Mouse (Mus musculus) embryonic facial prominence, embryonic 14.5 days (tissue): ENCODE data around the gene A630076J17Rik. TPM values are rescaled to one million over a fixed set of nuclear protein-coding genes. Genes with fewer than 3 reads are reported as not detected.
A peak's percentile ranks its signal among the peaks of the same experiment; 100 is the strongest.

Experiments used
- ATAC-seq: fragments of 200-750 bp; cut with Nextera tagmentation; 2 replicates; pipeline ENCODE4 v1.8.0; 2017; ENCODE audit warnings: low read depth, moderate number of reproducible peaks, moderate TSS enrichment
- DNase-seq: peaks from one replicate; pipeline ENCODE4 v3.0.0-alpha.2; 2015; ENCODE audit warnings: low spot score
- H3K27ac ChIP-seq: fragments of 300-500 bp; sonication (generic); replicated peaks from 2 replicates; pipeline ENCODE4 v1.5.1; 2014; ENCODE audit warnings: low read depth, mild to moderate bottlenecking, low read length, moderate library complexity
- H3K27me3 ChIP-seq: fragments of 300-500 bp; sonication (generic); replicated peaks from 2 replicates; pipeline ENCODE4 v1.6.1; 2014; ENCODE audit warnings: low read length; ENCODE audit not compliant: control insufficient read depth, insufficient read depth
- H3K36me3 ChIP-seq: fragments of 300-500 bp; sonication (generic); 2 replicates; pipeline ENCODE4 v1.6.1; 2014; ENCODE audit warnings: low read length, mixed read lengths; ENCODE audit not compliant: control insufficient read depth, insufficient read depth
- H3K4me1 ChIP-seq: fragments of 300-500 bp; sonication (generic); 2 replicates; pipeline ENCODE4 v1.6.1; 2014; ENCODE audit warnings: antibody characterized with exemption, low read length; ENCODE audit not compliant: control insufficient read depth, insufficient read depth
- H3K4me2 ChIP-seq: fragments of 300-500 bp; sonication (generic); 2 replicates; pipeline ENCODE4 v1.6.1; 2014; ENCODE audit warnings: low read depth, mild to moderate bottlenecking, low read length, moderate library complexity, mixed read lengths
- H3K4me3 ChIP-seq: fragments of 300-500 bp; sonication (generic); 2 replicates; pipeline ENCODE4 v1.5.1; 2014; ENCODE audit warnings: low read depth, mild to moderate bottlenecking, low read length
- H3K9ac ChIP-seq: fragments of 300-500 bp; sonication (generic); 2 replicates; pipeline ENCODE4 v1.6.1; 2014; ENCODE audit warnings: low read depth, mild to moderate bottlenecking, low read length, moderate library complexity, mixed read lengths
- H3K9me3 ChIP-seq: fragments of 300-500 bp; sonication (generic); 2 replicates; pipeline ENCODE4 v1.6.1; 2016; ENCODE audit warnings: low read length; ENCODE audit not compliant: control insufficient read depth
- WGBS: fragments of 180-500 bp; shearing (Covaris S2); extraction: QIAGEN DNeasy Blood & Tissue Kit; methylation state at CpG from one replicate; pipeline ENCODE4 v1.1.7; 2014; 5-methylcytosine and 5-hydroxymethylcytosine counted together
- polyA plus RNA-seq: library from polyadenylated mRNA; unstranded; fragments of >200 nt; fragmentation: Nextera tagmentation; extraction: Ambion mirVana; gene quantifications from 2 replicates; pipeline ENCODE4 v1.2.1, GENCODE M21; 2014

Gene A630076J17Rik
- polyA plus RNA-seq, 1 experiment from 2014 or later, result not detected

DNA sequence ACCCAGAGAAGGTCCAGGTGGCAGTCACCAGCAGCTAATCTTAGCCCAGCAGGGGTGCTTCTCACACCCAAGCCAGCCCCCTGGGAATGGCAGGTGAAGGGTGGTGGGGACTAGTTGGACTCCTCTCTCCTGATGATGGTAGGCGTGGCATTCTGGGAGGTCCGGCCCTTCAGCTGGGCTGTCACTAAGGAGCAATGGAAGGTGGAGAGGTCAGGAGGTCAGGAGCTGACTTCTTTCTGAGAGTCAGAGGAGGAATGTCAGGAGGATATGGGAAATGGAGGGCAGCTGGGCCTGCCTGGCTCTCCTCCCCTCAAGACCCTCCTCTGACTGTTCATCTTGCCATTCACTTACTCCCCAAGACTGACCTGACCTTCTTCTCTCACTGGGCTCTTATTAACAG, 7.6 kb downstream of the A630076J17Rik start:
- no peak overlapping the region for H3K9ac ChIP-seq

DNA sequence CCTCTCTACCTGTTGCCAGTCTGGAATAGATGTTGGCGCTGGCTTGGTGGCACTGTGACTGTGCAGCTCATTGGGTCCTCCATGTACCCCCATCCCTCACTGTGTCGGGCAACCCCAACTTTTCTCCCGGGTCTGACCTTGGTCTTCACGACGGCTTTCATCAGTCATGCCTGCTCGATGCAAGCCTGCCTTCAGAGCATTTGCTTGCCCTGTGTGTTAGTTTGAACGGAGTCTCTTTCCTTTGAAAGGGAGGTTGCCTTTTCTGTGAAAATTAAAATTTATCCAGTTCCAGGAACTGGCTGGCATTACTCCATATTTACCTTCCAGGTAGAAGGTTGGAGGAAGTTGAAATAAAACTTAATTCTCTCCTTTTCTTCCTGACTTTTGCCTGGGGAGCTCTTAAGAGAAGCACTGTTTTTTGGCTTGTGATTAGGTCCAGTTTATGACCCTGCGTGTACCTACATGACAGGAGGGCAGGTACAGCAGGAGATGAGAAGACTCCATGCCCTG, 8.1 kb downstream of the A630076J17Rik start:
- Histone ChIP-seq H3K9me3 (no peaks in the 10 kb centered on the region), H3K9ac (no peak overlapping the region), H3K4me3 (no peak overlapping the region), H3K27me3 (no peaks in the 10 kb centered on the region), H3K36me3 (no peaks in the 10 kb centered on the region), H3K27ac (no peak overlapping the region), H3K4me2 (no peak overlapping the region), H3K4me1 (no peaks in the 10 kb centered on the region)
- WGBS, result 87% methylated on average over 8 of the region's 8 CpGs
- DNase-seq (no peak), ATAC-seq (no peak)

More for the DNA sequence above, 7.6 kb downstream of the A630076J17Rik start:
- H3K4me3 ChIP-seq, result no peak overlapping the region
- H3K27me3 ChIP-seq, result no peaks in the 10 kb centered on the region
- H3K9me3 ChIP-seq, result no peaks in the 10 kb centered on the region
- WGBS, result 55% methylated on average over 2 of the region's 2 CpGs
- ATAC-seq (no peak), DNase-seq (no peak)
- no peak overlapping the region for H3K4me2 ChIP-seq
- H3K36me3 ChIP-seq, result no peaks in the 10 kb centered on the region
- H3K27ac ChIP-seq, result no peak overlapping the region
- H3K4me1 ChIP-seq, result no peaks in the 10 kb centered on the region

DNA sequence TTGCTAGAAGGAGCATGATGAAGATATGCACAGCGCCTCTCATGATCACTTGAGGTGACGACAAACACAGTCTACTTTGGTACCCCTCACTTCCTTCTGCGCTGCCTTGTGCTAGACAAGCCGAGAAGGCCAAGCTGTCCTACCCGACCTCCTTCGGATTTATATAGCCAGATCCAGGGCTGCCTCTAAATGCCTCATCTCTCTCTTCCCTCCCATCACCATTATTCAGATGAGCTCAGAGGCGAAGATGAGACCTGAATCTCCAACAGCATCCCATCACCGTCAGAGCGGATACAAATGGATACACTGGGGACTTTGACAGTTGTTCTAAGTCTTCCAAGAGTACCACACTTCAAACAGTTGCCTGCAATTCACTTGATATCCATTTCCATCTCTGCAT, 9.2 kb downstream of the A630076J17Rik start, which contains the start of gene Prok1:
Gene Prok1 (minus strand): TSS at position 101 of the 400 bp plus-strand sequence.
- Histone ChIP-seq H3K27ac (no peak within 1 kb of the TSS), H3K9me3 (no peaks in the 10 kb centered on the region), H3K9ac (no peak within 1 kb of the TSS), H3K36me3 (no peaks in the 10 kb centered on the region), H3K4me1 (no peaks in the 10 kb centered on the region), H3K27me3 (no peaks in the 10 kb centered on the region), H3K4me2 (no peak within 1 kb of the TSS), H3K4me3 (no peak within 1 kb of the TSS)
- ATAC-seq (no peak), DNase-seq (no peak)
- WGBS, result 81% methylated on average over 9 of the region's 9 CpGs

DNA sequence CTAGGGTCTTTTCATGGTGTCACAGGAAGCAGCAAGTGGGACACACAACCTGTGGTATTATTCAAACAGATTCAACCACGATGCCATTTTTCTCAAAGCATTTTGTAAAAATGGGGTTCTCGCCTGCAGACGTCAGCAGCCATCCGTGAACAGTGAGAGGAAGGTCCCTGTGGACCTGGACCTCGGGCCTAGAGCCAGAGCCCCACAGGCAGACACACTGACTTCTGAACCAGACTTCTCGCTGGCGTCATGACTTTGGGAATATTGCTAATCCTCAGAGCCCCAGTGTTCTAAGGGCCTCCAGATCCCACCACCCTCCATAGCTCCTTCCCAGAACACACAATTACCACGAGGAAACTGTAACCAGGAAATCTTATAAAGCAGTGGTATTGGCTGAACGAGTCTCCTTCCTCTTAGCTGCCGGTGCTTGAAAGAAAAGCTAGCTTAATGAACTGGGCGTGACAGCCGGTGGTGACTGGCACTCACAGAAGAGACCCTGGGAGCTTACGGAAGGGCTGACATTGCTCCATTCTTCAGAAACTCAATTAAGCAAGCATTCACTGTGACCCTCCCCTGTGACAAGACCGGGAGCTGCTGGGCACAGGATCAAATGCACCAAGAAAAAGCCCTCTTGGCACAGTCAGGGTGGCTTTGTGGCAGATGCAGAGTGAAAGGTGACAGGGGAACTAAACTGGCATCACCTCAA, 11.1 kb downstream of the A630076J17Rik start:
- Histone ChIP-seq H3K4me3 (no peak overlapping the region), H3K4me2 (no peak overlapping the region), H3K27me3 (no peaks in the 10 kb centered on the region), H3K4me1 (no peaks in the 10 kb centered on the region), H3K9ac (no peak overlapping the region), H3K36me3 (no peaks in the 10 kb centered on the region), H3K27ac (no peak overlapping the region), H3K9me3 (no peaks in the 10 kb centered on the region)
- WGBS, result 43% methylated on average over 14 of the region's 14 CpGs
- ATAC-seq (0 out of 2 replicates have a peak, but pooled peaks have one; percentile 9), DNase-seq (no peak)

DNA sequence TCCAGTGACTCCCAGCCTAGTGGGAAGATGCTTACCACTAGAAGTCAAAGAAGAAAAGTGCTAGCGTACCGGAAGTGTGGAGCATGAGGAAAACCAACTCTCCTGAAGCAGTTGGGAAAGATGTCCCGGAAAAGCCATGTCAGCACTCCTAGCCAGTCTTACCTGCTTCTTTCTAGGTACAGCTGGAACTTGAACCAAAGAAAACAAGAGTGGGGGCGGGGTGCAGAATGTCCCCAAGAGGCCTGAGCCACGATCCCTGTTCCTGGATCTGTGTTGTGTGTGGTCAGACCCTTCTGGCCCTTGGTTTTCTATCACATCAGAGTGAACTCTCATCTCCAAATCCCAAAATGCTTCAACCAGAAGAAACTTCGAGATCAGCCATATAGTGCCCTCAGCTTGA, 16.5 kb downstream of the A630076J17Rik start:
- no peaks in the 10 kb centered on the region for H3K9me3 ChIP-seq
- H3K27ac ChIP-seq, result no peak overlapping the region
- no peak overlapping the region for H3K9ac ChIP-seq
- 62% methylated on average over 6 of the region's 6 CpGs for WGBS
- no peak overlapping the region for H3K4me2 ChIP-seq
- DNase-seq (no peak), ATAC-seq (no peak)
- H3K4me3 ChIP-seq, result no peak overlapping the region
- H3K27me3 ChIP-seq, result no peaks in the 10 kb centered on the region
- H3K4me1 ChIP-seq, result no peaks in the 10 kb centered on the region
- H3K36me3 ChIP-seq, result no peaks in the 10 kb centered on the region

DNA sequence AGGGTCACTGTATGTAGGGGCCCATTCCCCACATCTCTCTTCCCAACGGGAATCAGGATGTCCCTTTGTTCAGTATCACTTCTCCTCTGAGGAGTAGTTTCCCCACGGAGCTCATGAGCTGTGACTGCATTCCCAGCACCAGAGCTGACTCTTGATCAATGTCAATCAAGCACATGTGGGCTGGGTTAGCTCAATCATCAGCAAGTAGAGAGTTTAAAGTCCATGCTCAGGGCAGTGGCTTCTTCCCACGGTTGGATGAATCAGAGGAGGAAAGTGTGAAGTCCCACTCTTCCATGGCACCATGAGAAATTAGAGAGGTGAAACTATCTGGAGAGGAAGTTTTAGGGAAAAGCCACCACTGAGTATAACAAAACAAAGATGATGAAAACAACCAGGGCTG, 18.6 kb downstream of the A630076J17Rik start:
- H3K4me3 ChIP-seq, result no peak overlapping the region
- no peak for DNase-seq
- H3K36me3 ChIP-seq, result no peaks in the 10 kb centered on the region
- no peak overlapping the region for H3K9ac ChIP-seq
- 50% methylated on average over 3 of the region's 3 CpGs for WGBS
- H3K27ac ChIP-seq, result no peak overlapping the region
- no peak overlapping the region for H3K4me2 ChIP-seq
- no peaks in the 10 kb centered on the region for H3K27me3 ChIP-seq
- H3K4me1 ChIP-seq, result no peaks in the 10 kb centered on the region
- H3K9me3 ChIP-seq, result no peaks in the 10 kb centered on the region
- no peak for ATAC-seq

DNA sequence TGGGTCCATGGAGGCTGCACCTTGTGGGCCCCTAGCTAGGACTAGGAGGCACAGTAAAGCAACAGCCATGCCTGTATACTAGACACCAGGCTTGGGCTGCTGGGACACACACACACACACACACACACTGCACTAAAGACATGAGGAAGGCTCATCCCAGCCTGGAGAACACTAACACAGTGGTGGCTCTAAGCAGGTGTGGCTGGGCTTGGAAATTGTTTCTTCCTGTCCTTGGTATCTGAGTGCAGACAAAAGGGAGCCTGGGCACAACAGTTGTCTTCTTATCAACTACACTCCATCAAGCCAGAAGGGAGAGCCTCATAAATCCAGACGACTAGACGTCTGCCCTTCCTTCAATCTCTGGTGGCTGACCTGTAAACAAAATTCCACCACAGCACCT, 19.9 kb downstream of the A630076J17Rik start:
- no peak overlapping the region for H3K4me3 ChIP-seq
- no peak overlapping the region for H3K9ac ChIP-seq
- ATAC-seq (no peak), DNase-seq (no peak)
- no peak overlapping the region for H3K4me2 ChIP-seq
- H3K4me1 ChIP-seq, result no peaks in the 10 kb centered on the region
- no peaks in the 10 kb centered on the region for H3K27me3 ChIP-seq
- H3K9me3 ChIP-seq, result no peaks in the 10 kb centered on the region
- H3K27ac ChIP-seq, result no peak overlapping the region
- no peaks in the 10 kb centered on the region for H3K36me3 ChIP-seq
- WGBS, result 48% methylated on average over 2 of the region's 2 CpGs

DNA sequence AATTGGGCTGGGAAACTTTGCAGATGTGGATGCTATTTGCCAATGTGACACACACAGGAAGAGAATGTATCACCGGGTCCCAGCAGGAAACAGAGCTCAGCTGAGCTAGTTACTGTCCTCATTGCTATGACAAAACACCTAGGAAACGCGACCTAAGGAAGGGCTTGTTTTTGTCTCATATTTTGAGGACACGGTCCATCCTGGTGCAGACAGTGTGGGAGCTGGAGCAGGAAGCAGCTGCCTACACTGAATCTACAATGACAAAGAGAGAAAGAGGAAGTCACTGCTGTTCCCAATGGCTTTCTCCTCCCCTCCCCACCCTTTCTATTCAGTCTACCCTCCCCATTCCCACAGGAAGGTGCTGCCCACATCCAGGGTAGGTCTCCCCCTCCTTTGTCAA, 21.6 kb downstream of the A630076J17Rik start:
- Histone ChIP-seq H3K4me1 (no peaks in the 10 kb centered on the region), H3K27me3 (no peaks in the 10 kb centered on the region), H3K4me2 (no peak overlapping the region), H3K9ac (no peak overlapping the region), H3K27ac (no peak overlapping the region), H3K36me3 (no peaks in the 10 kb centered on the region), H3K9me3 (no peaks in the 10 kb centered on the region), H3K4me3 (no peak overlapping the region)
- no peak for ATAC-seq
- DNase-seq, result no peak
- WGBS, result 65% methylated on average over 4 of the region's 4 CpGs

DNA sequence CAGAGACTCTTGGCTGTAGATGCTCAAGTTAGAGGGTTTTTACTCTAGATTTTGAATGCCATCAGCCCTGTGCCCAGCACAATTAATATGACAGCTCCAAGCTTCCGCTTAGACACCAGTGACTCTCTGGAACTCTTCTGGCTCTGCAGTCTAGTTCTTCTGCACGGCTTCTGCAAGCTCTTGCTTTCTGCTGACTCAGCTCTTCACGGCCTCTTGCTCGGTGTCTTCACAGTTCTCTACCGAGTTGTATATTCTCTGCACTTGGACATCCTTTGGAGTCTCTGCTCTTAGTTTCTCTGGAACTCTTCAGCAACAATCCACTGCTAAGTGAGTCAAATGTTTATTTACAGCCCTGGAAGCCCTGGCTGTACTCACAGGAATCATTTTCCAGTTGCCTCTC, 23.5 kb downstream of the A630076J17Rik start:
- Histone ChIP-seq H3K27me3 (no peaks in the 10 kb centered on the region), H3K9ac (no peak overlapping the region), H3K27ac (no peak overlapping the region), H3K4me2 (no peak overlapping the region), H3K36me3 (no peaks in the 10 kb centered on the region), H3K9me3 (no peaks in the 10 kb centered on the region), H3K4me3 (no peak overlapping the region), H3K4me1 (no peaks in the 10 kb centered on the region)
- 73% methylated on average over 5 of the region's 5 CpGs for WGBS
- no peak for DNase-seq
- no peak for ATAC-seq
